Mouse (Mus musculus) lung, postnatal 36 days (tissue): ENCODE data around the gene Eya3.
"Not testable (repeated sequence)": the region's sequence is repeated elsewhere in the genome, so short reads cannot be mapped to it uniquely, and the experiment has no call there.

Source experiments
- DNase-seq: peaks from one replicate; pipeline ENCODE4 v3.0.0; 2022; ENCODE audit warnings: mixed read lengths

Gene Eya3

GRCm38 (mm10) chr4:132743992-132744911, 105.5 kb downstream of the Eya3 start:
- DNase-seq, result no peak

DNA sequence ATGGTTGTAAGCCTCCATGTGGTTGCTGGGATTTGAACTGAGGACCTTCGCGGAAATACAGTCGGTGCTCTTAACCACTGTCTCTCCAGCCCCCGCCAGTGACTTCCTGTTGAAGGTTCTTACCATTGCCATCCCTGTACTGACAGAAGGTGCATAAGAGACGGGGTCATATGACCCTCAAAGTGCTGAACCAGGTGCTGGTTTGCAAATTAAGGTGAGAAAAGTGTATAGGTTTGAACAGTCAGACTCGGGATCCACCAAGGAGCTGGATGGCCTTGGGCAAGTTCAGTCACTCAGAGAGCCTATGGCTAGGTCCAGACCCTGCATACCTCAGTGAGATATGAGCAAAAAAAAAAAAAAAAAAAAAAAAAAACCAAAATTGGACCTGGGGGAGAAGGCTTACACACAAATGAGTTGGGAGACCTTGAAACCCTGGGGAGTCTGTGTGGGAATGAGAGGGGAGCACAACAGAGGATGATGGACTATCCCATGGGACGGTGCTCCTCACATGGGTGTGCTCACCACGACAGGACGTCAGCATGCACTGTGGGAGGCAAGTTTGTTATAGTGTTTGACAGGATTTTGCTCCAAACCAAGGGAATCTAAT, 108.2 kb downstream of the Eya3 start:
- DNase-seq, result no peak

- peak; percentile 87 for DNase-seq
These were observed 109.0 kb downstream of the Eya3 start for GRCm38 (mm10) chr4:132747664-132748259.

GRCm38 (mm10) chr4:132748778-132749177, 110.0 kb downstream of the Eya3 start:
- peak; percentile 46 for DNase-seq

DNA sequence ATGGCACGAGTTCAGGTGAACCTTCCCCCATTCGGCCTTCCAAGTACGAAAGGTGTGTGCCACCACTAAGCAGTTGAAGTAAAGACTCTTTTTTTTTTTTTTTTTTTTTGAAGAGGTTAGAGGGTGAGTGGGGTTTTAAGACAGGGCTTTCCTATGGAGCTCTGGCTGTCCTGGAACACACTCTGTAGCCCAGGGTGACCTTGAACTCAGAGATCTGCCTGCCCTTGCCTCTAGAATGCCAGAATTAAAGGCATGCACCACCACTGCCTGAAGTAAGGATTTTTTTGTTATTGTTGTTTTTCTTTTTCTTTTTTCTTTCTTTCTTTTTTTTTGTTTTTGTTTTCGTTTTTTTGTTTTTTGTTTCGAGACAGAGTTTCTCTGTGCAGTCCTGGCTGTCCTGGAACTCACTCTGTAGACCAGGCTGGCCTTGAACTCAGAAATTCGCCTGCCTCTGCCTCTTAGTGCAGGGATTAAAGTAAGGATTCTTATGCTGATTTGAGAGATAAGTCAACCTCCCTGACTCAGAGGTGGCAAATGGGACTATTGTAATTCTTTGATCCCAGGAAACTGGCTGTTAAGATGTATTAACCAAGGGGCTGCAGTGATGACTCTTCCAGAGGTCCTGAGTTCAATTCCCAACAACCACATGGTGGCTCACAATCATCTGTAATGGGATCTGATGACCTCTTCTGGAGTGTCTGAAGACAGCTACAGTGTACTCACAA, 110.6 kb downstream of the Eya3 start:
- DNase-seq, result no peak

GRCm38 (mm10) chr4:132752992-132753391, 114.2 kb downstream of the Eya3 start:
- DNase-seq, result peak; percentile 65

- peak; percentile 84 for DNase-seq
These were observed 118.2 kb downstream of the Eya3 start, which contains the start of gene Smpdl3b for GRCm38 (mm10) chr4:132756974-132757373. Smpdl3b (minus strand) TSS chr4:132757252.

DNA sequence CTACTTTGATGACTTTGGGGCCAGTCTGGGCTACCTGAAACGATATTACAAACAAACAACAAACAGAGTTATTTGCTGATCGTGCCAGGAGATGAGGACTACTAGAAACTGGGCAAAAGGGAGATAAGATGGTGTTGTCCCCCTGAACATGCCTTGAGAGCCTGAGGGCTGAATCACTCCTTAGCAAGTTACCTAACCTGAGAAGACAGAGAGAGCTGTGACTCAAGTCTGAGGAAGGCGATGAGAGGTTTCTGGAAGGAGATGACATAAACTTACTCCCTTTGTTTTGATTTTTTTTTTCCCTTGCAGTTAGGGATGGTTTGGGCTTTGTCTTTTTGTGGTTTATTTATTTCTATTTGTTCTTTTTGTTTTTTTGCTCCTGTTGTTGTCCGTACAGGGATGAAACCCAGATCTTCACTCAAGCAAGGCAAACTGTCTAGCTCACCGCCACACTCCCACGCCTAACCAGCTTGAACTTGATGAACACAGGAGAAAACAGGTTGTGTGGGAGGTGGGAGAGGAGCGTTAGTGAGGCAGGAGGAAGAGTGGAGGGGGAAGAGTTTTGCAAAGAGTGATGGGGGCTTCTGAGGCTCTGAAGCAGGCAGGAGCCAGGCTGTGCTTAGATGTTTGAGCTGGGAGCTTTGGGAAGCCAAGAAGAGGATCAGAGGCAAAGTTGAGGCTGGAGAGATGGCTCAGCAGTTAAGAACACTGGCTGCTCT, 119.0 kb downstream of the Eya3 start:
- no peak for DNase-seq

DNA sequence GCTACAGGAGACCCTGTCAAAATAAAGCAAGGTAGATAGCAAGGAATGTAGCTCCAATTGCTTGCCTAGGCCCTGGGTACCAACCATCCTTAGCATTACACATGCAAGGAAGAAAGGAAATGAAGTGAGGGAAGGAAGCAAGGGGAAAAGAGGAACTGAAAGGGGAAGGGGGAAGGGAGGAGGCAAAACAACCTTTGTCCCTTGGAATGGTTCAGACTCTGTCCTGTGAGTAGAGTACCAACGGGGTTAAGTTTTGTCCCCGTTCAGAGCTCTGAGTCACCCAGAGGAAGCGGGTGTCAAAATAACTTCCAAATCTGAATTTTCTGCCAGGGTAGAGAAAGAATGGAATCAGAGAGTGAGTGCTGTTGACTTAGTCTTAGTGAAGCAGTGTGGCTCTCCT, 121.5 kb downstream of the Eya3 start:
- peak; percentile 32 for DNase-seq

DNA sequence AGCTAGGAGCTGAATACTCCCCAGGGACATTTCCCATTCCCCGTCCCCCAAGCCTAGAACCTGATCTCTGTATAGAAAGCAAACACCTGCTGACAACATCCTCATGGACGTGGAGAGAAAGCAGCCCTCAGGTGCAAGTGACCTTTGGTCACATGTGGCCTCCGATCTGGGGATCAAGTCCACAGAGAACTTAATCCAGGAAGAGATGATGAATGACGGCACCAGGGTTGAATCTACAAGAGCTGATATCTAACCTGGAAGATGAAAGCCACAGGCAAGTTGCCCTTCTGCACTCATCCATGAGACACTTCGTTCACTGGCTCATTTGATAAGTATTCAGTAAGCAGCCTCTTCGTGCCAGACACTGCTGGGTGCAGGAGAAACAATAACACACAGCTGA, 123.8 kb downstream of the Eya3 start:
- no peak for DNase-seq

- DNase-seq, result not testable (repeated sequence)
These were observed 124.3 kb downstream of the Eya3 start for GRCm38 (mm10) chr4:132763125-132763524.

GRCm38 (mm10) chr4:132767914-132768876, 129.4 kb downstream of the Eya3 start, which contains the start of gene Rpa2:
Rpa2 (plus strand) TSS chr4:132768332.
- peak; percentile 100 for DNase-seq

DNA sequence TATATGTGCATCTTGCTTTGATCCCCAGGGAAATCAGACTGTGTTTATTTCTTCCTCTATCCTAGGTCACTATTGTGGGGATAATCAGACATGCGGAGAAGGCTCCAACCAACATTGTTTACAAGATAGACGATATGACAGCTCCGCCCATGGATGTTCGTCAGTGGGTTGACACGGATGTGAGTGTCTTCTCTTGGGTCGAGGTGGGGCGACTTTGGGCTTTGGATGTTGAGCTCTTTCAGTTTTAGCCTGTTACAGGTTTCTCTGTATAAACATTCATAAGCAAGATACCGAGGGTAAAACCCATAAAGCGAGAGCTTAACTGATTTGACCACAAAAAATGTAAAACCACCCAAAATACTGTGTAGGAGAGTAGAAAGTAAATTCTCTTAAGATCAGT, 133.0 kb downstream of the Eya3 start:
- DNase-seq, result no peak
